Mouse (Mus musculus) embryonic fibroblast, embryonic 13.5 days (primary cell): ENCODE measurements at regions not wholly inside any gene's neighbourhood (a gene's known extent, or its start where the extent isn't known, plus 50 kb on each side); places are given as distances from the start of the nearest gene placed in this dataset.

Experiments
- CTCF ChIP-seq: IDR thresholded peaks from 2 replicates; pipeline ENCODE4 v1.5.1; 2011; ENCODE audit warnings: mild to moderate bottlenecking, control low read depth, low read length, moderate library complexity, borderline replicate concordance; ENCODE audit not compliant: insufficient read depth
- POLR2A ChIP-seq: IDR thresholded peaks from 2 replicates; pipeline ENCODE4 v1.6.1; 2011; ENCODE audit warnings: low read depth, mild to moderate bottlenecking, control low read depth, low read length, moderate library complexity

DNA sequence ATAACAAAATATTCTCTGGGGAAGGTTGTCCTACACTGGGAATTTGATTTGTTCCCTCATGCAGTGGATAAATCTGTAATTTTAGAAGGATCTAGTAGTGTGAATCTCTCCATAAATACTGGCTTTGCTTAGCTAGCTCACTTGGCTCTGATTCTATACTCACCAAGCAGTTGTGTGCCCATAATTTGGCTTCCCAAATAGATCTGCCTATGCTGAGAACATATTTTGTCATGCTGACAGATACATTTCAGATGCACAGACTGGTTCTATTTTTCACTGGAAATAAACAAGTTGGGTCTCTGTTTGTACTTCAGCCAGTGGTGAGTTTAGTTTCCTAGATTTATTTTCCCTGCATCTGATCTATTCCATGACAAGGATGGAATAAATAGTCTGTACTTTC, 309.8 kb upstream of the Arhgap42 start:
- TF ChIP-seq CTCF, result no peak
- TF ChIP-seq POLR2A, result no peak
